Mouse (Mus musculus) frontal cortex, postnatal 14 days (tissue): ENCODE measurements around the gene Ttyh1.

ENCODE experiments used
- DNase-seq, 2 experiments: peaks; one replicate each; pipeline ENCODE4 v3.0.0; 2022; ENCODE audit warnings: low spot score in 2 of 2

The Ttyh1 gene

GRCm38 (mm10) chr7:4170193-4170938 is 51.2 kb downstream of the Ttyh1 start:
- DNase-seq = no peak

- no peak for DNase-seq
These were observed 59.2 kb downstream of the Ttyh1 start for GRCm38 (mm10) chr7:4178438-4178837.
